Mouse (Mus musculus): ENCODE results near the gene Xrcc1.

The Xrcc1 gene

GRCm38 (mm10) chr7:24564607-24565265 is 18.6 kb downstream of the Xrcc1 start:
- DNase-seq (ENCODE audit: low read depth, low spot score): peak; percentile 71

GRCm38 (mm10) chr7:24565627-24566026 is 19.5 kb downstream of the Xrcc1 start:
- no peak for DNase-seq (ENCODE audit: low read depth, low spot score)

- no peak for DNase-seq (ENCODE audit: low read depth, low spot score)
Observed at GRCm38 (mm10) chr7:24566206-24566605, 20.1 kb downstream of the Xrcc1 start.

GRCm38 (mm10) chr7:24568512-24568911 is 22.4 kb downstream of the Xrcc1 start:
- DNase-seq (ENCODE audit: low read depth, low spot score): no peak

GRCm38 (mm10) chr7:24571071-24571470 is 25.0 kb downstream of the Xrcc1 start:
- no peak for DNase-seq (ENCODE audit: low read depth, low spot score)

- no peak for DNase-seq (ENCODE audit: low read depth, low spot score)
Observed at GRCm38 (mm10) chr7:24572455-24572854, 26.4 kb downstream of the Xrcc1 start.

- DNase-seq (ENCODE audit: low read depth, low spot score): no peak
Observed at GRCm38 (mm10) chr7:24574224-24574796, 28.2 kb downstream of the Xrcc1 start.

- DNase-seq (ENCODE audit: low read depth, low spot score): no peak
Observed at GRCm38 (mm10) chr7:24577811-24578210, 31.7 kb downstream of the Xrcc1 start.

GRCm38 (mm10) chr7:24584876-24585275 is 38.8 kb downstream of the Xrcc1 start:
- DNase-seq (ENCODE audit: low read depth, low spot score): no peak

- no peak for DNase-seq (ENCODE audit: low read depth, low spot score)
Observed at GRCm38 (mm10) chr7:24585995-24586394, 39.9 kb downstream of the Xrcc1 start.

GRCm38 (mm10) chr7:24586828-24587227 is 40.7 kb downstream of the Xrcc1 start:
- DNase-seq (ENCODE audit: low read depth, low spot score): no peak

GRCm38 (mm10) chr7:24587330-24588105 is 41.4 kb downstream of the Xrcc1 start, which contains the start of the genes Ethe1 and Zfp575:
TSS of gene Ethe1 (plus strand) at chr7:24587543.
TSS of gene Zfp575 (minus strand) at chr7:24587641.
- peak; percentile 86 for DNase-seq (ENCODE audit: low read depth, low spot score)

- DNase-seq (ENCODE audit: low read depth, low spot score): no peak
Observed at GRCm38 (mm10) chr7:24588336-24588735, 42.2 kb downstream of the Xrcc1 start.

GRCm38 (mm10) chr7:24591735-24592134 is 45.6 kb downstream of the Xrcc1 start:
- DNase-seq (ENCODE audit: low read depth, low spot score): no peak

GRCm38 (mm10) chr7:24592163-24592562 is 46.1 kb downstream of the Xrcc1 start:
- no peak for DNase-seq (ENCODE audit: low read depth, low spot score)

- no peak for DNase-seq (ENCODE audit: low read depth, low spot score)
Observed at GRCm38 (mm10) chr7:24592781-24593180, 46.7 kb downstream of the Xrcc1 start.

GRCm38 (mm10) chr7:24593621-24594308 is 47.7 kb downstream of the Xrcc1 start:
- peak; percentile 69 for DNase-seq (ENCODE audit: low read depth, low spot score)

- no peak for DNase-seq (ENCODE audit: low read depth, low spot score)
Observed at GRCm38 (mm10) chr7:24594309-24594803, 48.3 kb downstream of the Xrcc1 start.

- DNase-seq (ENCODE audit: low read depth, low spot score): no peak
Observed at GRCm38 (mm10) chr7:24595464-24595863, 49.4 kb downstream of the Xrcc1 start.

GRCm38 (mm10) chr7:24598121-24598520 is 52.0 kb downstream of the Xrcc1 start:
- DNase-seq (ENCODE audit: low read depth, low spot score): no peak

- DNase-seq (ENCODE audit: low read depth, low spot score): no peak
Observed at GRCm38 (mm10) chr7:24599211-24600067, 53.4 kb downstream of the Xrcc1 start.

All from mesoderm, embryonic 11.5 days (tissue).